Mouse (Mus musculus): ENCODE results near the gene Clmn. TPM values are rescaled to one million over a fixed set of nuclear protein-coding genes. Genes with fewer than 3 reads are reported as not detected.
"Not testable (repeated sequence)": the region's sequence is repeated elsewhere in the genome, so short reads cannot be mapped to it uniquely, and the experiment has no call there.

The Clmn gene
- polyA plus RNA-seq, 1 experiment from 2014 or later = 0.98 TPM

- Histone ChIP-seq H3K27me3 (no peaks in the 10 kb centered on the region), H3K27ac (no peak overlapping the region), H3K4me2 (replicated peaks) (no peak overlapping the region), H3K4me1 (replicated peaks) (peaks cover 61% of the 10 kb centered on the region), H3K9me3 (no peaks in the 10 kb centered on the region), H3K4me3 (replicated peaks) (no peak overlapping the region), H3K36me3 (no peaks in the 10 kb centered on the region), H3K9ac (replicated peaks) (no peak overlapping the region)
- WGBS = 83% methylated on average over 6 of the region's 6 CpGs
- ATAC-seq = no peak
Observed at GRCm38 (mm10) chr12:104742247-104742646, 122.6 kb downstream of the Clmn start.

- ATAC-seq = no peak
Observed at GRCm38 (mm10) chr12:104740841-104741787, 123.8 kb downstream of the Clmn start.

GRCm38 (mm10) chr12:104738931-104739330 is 125.9 kb downstream of the Clmn start:
- no peaks in the 10 kb centered on the region for H3K27me3 ChIP-seq

More at GRCm38 (mm10) chr12:104740841-104741787, 123.8 kb downstream of the Clmn start:
- no peaks in the 10 kb centered on the region for H3K27me3 ChIP-seq
- no peak overlapping the region for H3K4me3 ChIP-seq (replicated peaks)
- H3K36me3 ChIP-seq = no peaks in the 10 kb centered on the region
- no peaks in the 10 kb centered on the region for H3K9me3 ChIP-seq
- H3K27ac ChIP-seq = no peak overlapping the region
- WGBS = 77% methylated on average over 12 of the region's 12 CpGs
- H3K9ac ChIP-seq (replicated peaks) = no peak overlapping the region
- peaks cover 66% of the 10 kb centered on the region for H3K4me1 ChIP-seq (replicated peaks)
- H3K4me2 ChIP-seq (replicated peaks) = no peak overlapping the region

GRCm38 (mm10) chr12:104738446-104738845 is 126.4 kb downstream of the Clmn start:
- 63% methylated on average over 9 of the region's 9 CpGs for WGBS
- Histone ChIP-seq H3K9ac (replicated peaks) (no peak overlapping the region), H3K4me1 (replicated peaks) (peaks cover 81% of the 10 kb centered on the region), H3K4me3 (replicated peaks) (no peak overlapping the region), H3K36me3 (no peaks in the 10 kb centered on the region), H3K4me2 (replicated peaks) (no peak overlapping the region), H3K27me3 (no peaks in the 10 kb centered on the region), H3K27ac (no peak overlapping the region), H3K9me3 (no peaks in the 10 kb centered on the region)
- ATAC-seq = no peak

More at GRCm38 (mm10) chr12:104738931-104739330, 125.9 kb downstream of the Clmn start:
- Histone ChIP-seq H3K9ac (replicated peaks) (0 out of 2 replicates have a peak overlapping the region, but pooled peaks have one; percentile 39), H3K36me3 (no peaks in the 10 kb centered on the region), H3K4me3 (replicated peaks) (no peak overlapping the region), H3K4me1 (replicated peaks) (peaks cover 81% of the 10 kb centered on the region), H3K4me2 (replicated peaks) (no peak overlapping the region), H3K27ac (no peak overlapping the region), H3K9me3 (no peaks in the 10 kb centered on the region)
- 49% methylated on average over 3 of the region's 3 CpGs for WGBS
- ATAC-seq = 0 out of 2 replicates have a peak, but pooled peaks have one; percentile 12

- no peak overlapping the region for H3K27ac ChIP-seq
- H3K4me1 ChIP-seq (replicated peaks) = peaks cover 80% of the 10 kb centered on the region
Observed at GRCm38 (mm10) chr12:104737666-104738065, 127.2 kb downstream of the Clmn start.

GRCm38 (mm10) chr12:104735993-104736395 is 128.9 kb downstream of the Clmn start:
- Histone ChIP-seq H3K4me3 (replicated peaks) (no peak overlapping the region), H3K9me3 (no peaks in the 10 kb centered on the region), H3K36me3 (peaks cover 2% of the 10 kb centered on the region; the same call in 1 of the 2 replicates), H3K27ac (no peak overlapping the region), H3K4me2 (replicated peaks) (no peak overlapping the region), H3K27me3 (no peaks in the 10 kb centered on the region; the same call in 1 of the 2 replicates), H3K9ac (replicated peaks) (no peak overlapping the region), H3K4me1 (replicated peaks) (peaks cover 85% of the 10 kb centered on the region)
- 13% methylated on average over 3 of the region's 3 CpGs for WGBS
- ATAC-seq = peak; percentile 56

More at GRCm38 (mm10) chr12:104737666-104738065, 127.2 kb downstream of the Clmn start:
- Histone ChIP-seq H3K36me3 (no peaks in the 10 kb centered on the region), H3K27me3 (no peaks in the 10 kb centered on the region; the same call in 1 of the 2 replicates), H3K4me3 (replicated peaks) (no peak overlapping the region), H3K9me3 (no peaks in the 10 kb centered on the region), H3K4me2 (replicated peaks) (no peak overlapping the region), H3K9ac (replicated peaks) (no peak overlapping the region)
- 62% methylated on average over 10 of the region's 10 CpGs for WGBS
- ATAC-seq = no peak

GRCm38 (mm10) chr12:104733165-104733564 is 131.7 kb downstream of the Clmn start:
- ATAC-seq = no peak
- Histone ChIP-seq H3K27me3 (no peaks in the 10 kb centered on the region; the same call in 1 of the 2 replicates), H3K4me1 (replicated peaks) (peaks cover 63% of the 10 kb centered on the region), H3K9ac (replicated peaks) (no peak overlapping the region), H3K9me3 (no peaks in the 10 kb centered on the region), H3K4me3 (replicated peaks) (no peak overlapping the region), H3K36me3 (peaks cover 28% of the 10 kb centered on the region), H3K27ac (no peak overlapping the region), H3K4me2 (replicated peaks) (no peak overlapping the region)

GRCm38 (mm10) chr12:104731782-104732181 is 133.1 kb downstream of the Clmn start:
- Histone ChIP-seq H3K36me3 (peaks cover 42% of the 10 kb centered on the region), H3K4me1 (replicated peaks) (peaks cover 52% of the 10 kb centered on the region), H3K9ac (replicated peaks) (no peak overlapping the region), H3K4me2 (replicated peaks) (no peak overlapping the region), H3K9me3 (no peaks in the 10 kb centered on the region), H3K27ac (no peak overlapping the region), H3K27me3 (no peaks in the 10 kb centered on the region; the same call in 1 of the 2 replicates), H3K4me3 (replicated peaks) (no peak overlapping the region)
- 17% methylated on average over 3 of the region's 3 CpGs for WGBS
- ATAC-seq = 0 out of 2 replicates have a peak, but pooled peaks have one; percentile 49

GRCm38 (mm10) chr12:104726436-104726835 is 138.4 kb downstream of the Clmn start:
- not testable (repeated sequence) for H3K4me1 ChIP-seq (replicated peaks); H3K4me3 ChIP-seq (replicated peaks); H3K4me2 ChIP-seq (replicated peaks); H3K27me3 ChIP-seq; ATAC-seq; H3K27ac ChIP-seq; H3K9ac ChIP-seq (replicated peaks); H3K9me3 ChIP-seq
- 88% methylated on average over 2 of the region's 2 CpGs for whole genome bisulfite sequencing
- peaks cover 74% of the 10 kb centered on the region for H3K36me3 ChIP-seq

GRCm38 (mm10) chr12:104722056-104722455 is 142.8 kb downstream of the Clmn start:
- Histone ChIP-seq H3K9ac (replicated peaks) (no peak overlapping the region), H3K4me3 (replicated peaks) (no peak overlapping the region), H3K9me3 (no peaks in the 10 kb centered on the region), H3K36me3 (peaks cover 49% of the 10 kb centered on the region), H3K27ac (no peak overlapping the region), H3K4me2 (replicated peaks) (no peak overlapping the region), H3K27me3 (no peaks in the 10 kb centered on the region), H3K4me1 (replicated peaks) (no peaks in the 10 kb centered on the region)
- 96% methylated on average over 10 of the region's 10 CpGs for WGBS
- no peak for ATAC-seq

GRCm38 (mm10) chr12:104721011-104721410 is 143.9 kb downstream of the Clmn start:
- Histone ChIP-seq H3K36me3 (peaks cover 47% of the 10 kb centered on the region), H3K9ac (replicated peaks) (no peak overlapping the region), H3K9me3 (no peaks in the 10 kb centered on the region), H3K4me1 (replicated peaks) (no peaks in the 10 kb centered on the region), H3K4me3 (replicated peaks) (no peak overlapping the region), H3K4me2 (replicated peaks) (no peak overlapping the region), H3K27ac (no peak overlapping the region), H3K27me3 (no peaks in the 10 kb centered on the region)
- 93% methylated on average over 3 of the region's 3 CpGs for WGBS
- no peak for ATAC-seq

- H3K36me3 ChIP-seq = peaks cover 53% of the 10 kb centered on the region
- 80% methylated on average over 5 of the region's 5 CpGs for WGBS
- H3K4me2 ChIP-seq (replicated peaks) = no peak overlapping the region
- no peaks in the 10 kb centered on the region for H3K4me1 ChIP-seq (replicated peaks)
- no peak overlapping the region for H3K4me3 ChIP-seq (replicated peaks)
- H3K9ac ChIP-seq (replicated peaks) = no peak overlapping the region
- no peak overlapping the region for H3K27ac ChIP-seq
- H3K27me3 ChIP-seq = no peaks in the 10 kb centered on the region
- H3K9me3 ChIP-seq = no peaks in the 10 kb centered on the region
- no peak for ATAC-seq
Observed at GRCm38 (mm10) chr12:104718956-104719355, 145.9 kb downstream of the Clmn start.

Measured in midbrain, embryonic 13.5 days (tissue).